Comparison of ENCODE assay signal across 24 mouse cellular contexts in genomic region chr6:34529992-34530391, GRCm38 (mm10). TPM values are rescaled to one million over a fixed set of nuclear protein-coding genes. Genes with fewer than 3 reads are reported as not detected.
DNase-seq lines count a peak whose midpoint lies in the region; ATAC-seq and TF ChIP-seq lines count a peak whose summit lies in the region.
"Had no signal": no experiment of that assay in that cellular context is flagged by ENCODE, and none has a peak within 500 bp of the region (broad histone marks: within the 10 kb centered on the region; RNA-seq: fewer than 3 reads in every experiment).

No protein-coding gene starts in this region.

- H3K36me3 ChIP-seq in lung, embryonic 14.5 days (ENCODE audit: insufficient read depth): no peaks in the 10 kb centered on the region
- H3K36me3 ChIP-seq: embryonic facial prominence, embryonic 13.5 days; heart, embryonic 10.5 days; heart, embryonic 13.5 days; hindbrain, embryonic 12.5 days; hindbrain, embryonic 15.5 days had no signal

- intact Hi-C loops in heart, postnatal 14 days (cut with DNase I): no loop called here

- H3K27me3 ChIP-seq in lung, embryonic 14.5 days (ENCODE audit: insufficient read depth, low read length): no peaks in the 10 kb centered on the region
- H3K27me3 ChIP-seq: embryonic facial prominence, embryonic 13.5 days; heart, embryonic 13.5 days; hindbrain, embryonic 12.5 days; hindbrain, embryonic 15.5 days; Patski had no signal

- H3K4me3 ChIP-seq in lung, embryonic 14.5 days (ENCODE audit: low read depth, low read length): no peak overlapping the region
- no peak overlapping the region for H3K4me3 ChIP-seq in lung, adult 2 months (replicated peaks; ENCODE audit: extremely low read depth, low read depth, low read length)
- H3K4me3 ChIP-seq: embryonic facial prominence, embryonic 13.5 days; heart, adult 2 months; heart, embryonic 10.5 days; heart, embryonic 13.5 days; hindbrain, embryonic 12.5 days; hindbrain, embryonic 15.5 days had no signal

- no peak overlapping the region for H3K4me2 ChIP-seq in lung, embryonic 14.5 days
- H3K4me2 ChIP-seq: embryonic facial prominence, embryonic 13.5 days; heart, embryonic 13.5 days; hindbrain, embryonic 12.5 days; hindbrain, embryonic 15.5 days had no signal

- no peak overlapping the region for H3K9ac ChIP-seq in lung, embryonic 14.5 days
- H3K9ac ChIP-seq: embryonic facial prominence, embryonic 13.5 days; forebrain, postnatal 0 days; heart, embryonic 13.5 days; hindbrain, embryonic 12.5 days; hindbrain, embryonic 15.5 days had no signal

- DNase-seq in heart, adult 11 months: peak; percentile 60
- no peak for DNase-seq in heart, postnatal 14 days
- peak; percentile 33 for DNase-seq in lung, embryonic 14.5 days
- DNase-seq in lung, postnatal 25 days (ENCODE audit: low spot score): no peak
- peak; percentile 57 for DNase-seq in lung, postnatal 10 days
- no peak for DNase-seq in lung, adult 2 months
- DNase-seq in fibroblast of lung, adult 2 months (ENCODE audit: low read depth): peak; percentile 37
- DNase-seq in layer of hippocampus, adult 9-11 months: no peak
- DNase-seq: adrenal gland, postnatal 10 days; cerebellum, adult 11 months; cerebellum, adult 2 months; cerebellum, adult 9-11 months; cerebellum, postnatal 25 days; forebrain, postnatal 0 days; gastrocnemius, postnatal 25 days; heart, adult 2 months had no signal

- TF ChIP-seq CTCF in lung, embryonic 14.5 days (IDR thresholded peaks at IDR 0.05; ENCODE audit: low read depth): no peak
- TF ChIP-seq CTCF in lung, adult 2 months (IDR thresholded peaks at IDR 0.05; ENCODE audit: insufficient read depth, low read length): no peak

- no peak overlapping the region for H3K27ac ChIP-seq in lung, embryonic 14.5 days (ENCODE audit: low read depth)
- H3K27ac ChIP-seq: embryonic facial prominence, embryonic 13.5 days; heart, adult 2 months; heart, embryonic 10.5 days; heart, embryonic 13.5 days; hindbrain, embryonic 12.5 days; hindbrain, embryonic 15.5 days had no signal

- no peak for ATAC-seq in lung, embryonic 14.5 days (ENCODE audit: insufficient read depth)
- ATAC-seq: CD4-positive, CD25-positive, alpha-beta regulatory T cell, adult 4 months; forebrain, embryonic 14.5 days; forebrain, postnatal 0 days; Patski had no signal

- H3K9me3 ChIP-seq in lung, embryonic 14.5 days (ENCODE audit: low read depth, low read length): no peaks in the 10 kb centered on the region
- H3K9me3 ChIP-seq: embryonic facial prominence, embryonic 13.5 days; heart, embryonic 10.5 days; heart, embryonic 13.5 days; hindbrain, embryonic 12.5 days; hindbrain, embryonic 15.5 days had no signal

- 47% methylated on average over 3 of the region's 3 CpGs for WGBS in lung, embryonic 14.5 days
- WGBS in lung, adult 2 months: 54% methylated on average over 3 of the region's 3 CpGs

- peaks cover 7% of the 10 kb centered on the region; the same call in 1 of the 2 replicates for H3K4me1 ChIP-seq in lung, embryonic 14.5 days (ENCODE audit: insufficient read depth)
- H3K4me1 ChIP-seq in lung, adult 2 months (ENCODE audit: control insufficient read depth, insufficient read depth, low read length): no peaks in the 10 kb centered on the region
- H3K4me1 ChIP-seq: hindbrain, embryonic 12.5 days; hindbrain, embryonic 15.5 days had no signal

- no peak for TF ChIP-seq POLR2A in lung, adult 2 months (IDR thresholded peaks at IDR 0.05; ENCODE audit: borderline replicate concordance, extremely low read depth, low read depth, low read length)

RNA-seq across cellular contexts. Expression of gene Bpgm, which starts 54.0 kb away (rescaled TPM):
- 100 to 1,000 TPM; 122 to 139 TPM for total RNA-seq in heart, postnatal 14 days (2021)
- 51.3 and 52.6 TPM in 2 replicates for polyA plus RNA-seq in lung, embryonic 14.5 days (2014; fragmentation: Nextera tagmentation; extraction: Ambion mirVana)
- polyA plus RNA-seq in lung, adult 2 months (2012; rRNA removed): 17.6 and 23.2 TPM in 2 replicates

Comparison
In these comparisons a context has a peak if more than half of its experiments do, and no peak if none do; other contexts are left out.
1. DNase-seq: peak in heart, adult 11 months (single experiment), lung, embryonic 14.5 days (single experiment), lung, postnatal 10 days (single experiment) and fibroblast of lung, adult 2 months (single experiment); none in heart, postnatal 14 days (0 of 2), lung, postnatal 25 days (single experiment), lung, adult 2 months (single experiment) and layer of hippocampus, adult 9-11 months (single experiment).